ENCODE assay signal across 30 mouse cellular contexts in genomic region chr4:132863012-132863411, GRCm38 (mm10). TPM values are rescaled to one million over a fixed set of nuclear protein-coding genes. Genes with fewer than 3 reads are reported as not detected.
A peak's percentile ranks its signal among the peaks of the same experiment; 100 is the strongest.
DNase-seq lines count a peak whose midpoint lies in the region; ATAC-seq and TF ChIP-seq lines count a peak whose summit lies in the region.
"Had no signal": no experiment of that assay in that cellular context is flagged by ENCODE, and none has a peak within 500 bp of the region (broad histone marks: within the 10 kb centered on the region; RNA-seq: fewer than 3 reads in every experiment).

No protein-coding gene starts in this region.

- no peak overlapping the region for H3K9ac ChIP-seq in ES-E14 (ENCODE audit: insufficient read depth, low read depth, low read length, poor library complexity, severe bottlenecking)
- no peak overlapping the region for H3K9ac ChIP-seq in intestine, postnatal 0 days (ENCODE audit: low read depth, low read length)
- H3K9ac ChIP-seq: embryonic facial prominence, embryonic 12.5 days; forebrain, embryonic 15.5 days; heart, embryonic 12.5 days; limb, embryonic 15.5 days; liver, embryonic 15.5 days; stomach, embryonic 15.5 days had no signal

- H3K4me1 ChIP-seq in ES-E14 (ENCODE audit: control insufficient read depth in 2 of 2, insufficient read depth in 2 of 2, low read length in 2 of 2, poor library complexity in 1 of 2) = no peaks in the 10 kb centered on the region
- H3K4me1 ChIP-seq in intestine, postnatal 0 days (replicated peaks; ENCODE audit: control insufficient read depth, insufficient read depth, low read length) = no peaks in the 10 kb centered on the region
- H3K4me1 ChIP-seq: embryonic facial prominence, embryonic 12.5 days; forebrain, embryonic 15.5 days; heart, embryonic 12.5 days; limb, embryonic 10.5 days; limb, embryonic 15.5 days; liver, embryonic 15.5 days; stomach, embryonic 15.5 days had no signal

- H3K4me2 ChIP-seq in intestine, postnatal 0 days (replicated peaks; ENCODE audit: low read depth) = peak overlapping the region; percentile 30; the same call in 1 of the 2 replicates
- H3K4me2 ChIP-seq: embryonic facial prominence, embryonic 12.5 days; forebrain, embryonic 15.5 days; heart, embryonic 12.5 days; limb, embryonic 15.5 days; liver, embryonic 15.5 days; stomach, embryonic 15.5 days had no signal

- in situ Hi-C loops in ES-E14 (cut with MboI; ENCODE audit: low sequenced_read_pairs in 2 of 2, unreplicated experiment in 2 of 2) = no loop called here

- 42% methylated on average over 13 of the region's 13 CpGs for WGBS in intestine, postnatal 0 days

- H3K36me3 ChIP-seq in ES-E14 (ENCODE audit: control insufficient read depth, insufficient read depth, low read length, poor library complexity, severe bottlenecking) = peaks cover 11% of the 10 kb centered on the region
- peaks cover 71% of the 10 kb centered on the region for H3K36me3 ChIP-seq in intestine, postnatal 0 days (ENCODE audit: control insufficient read depth, insufficient read depth)

- peak; percentile 85 for ATAC-seq in intestine, postnatal 0 days
- ATAC-seq: forebrain, embryonic 15.5 days; hindbrain, embryonic 16.5 days had no signal

- H3K27me3 ChIP-seq in intestine, postnatal 0 days (replicated peaks; ENCODE audit: control insufficient read depth, insufficient read depth, low read length) = no peaks in the 10 kb centered on the region
- H3K27me3 ChIP-seq: embryonic facial prominence, embryonic 12.5 days; forebrain, embryonic 15.5 days; heart, embryonic 12.5 days; limb, embryonic 15.5 days; liver, embryonic 15.5 days; stomach, embryonic 15.5 days had no signal

- H3K9me3 ChIP-seq in ES-E14 (ENCODE audit: control insufficient read depth, insufficient read depth, low read depth, low read length) = no peaks in the 10 kb centered on the region
- H3K9me3 ChIP-seq in intestine, postnatal 0 days (ENCODE audit: control insufficient read depth) = no peaks in the 10 kb centered on the region
- H3K9me3 ChIP-seq: embryonic facial prominence, embryonic 12.5 days; forebrain, embryonic 15.5 days; heart, embryonic 12.5 days; limb, embryonic 10.5 days; limb, embryonic 15.5 days; liver, embryonic 15.5 days; stomach, embryonic 15.5 days had no signal

- no peak overlapping the region for H3K4me3 ChIP-seq in ES-E14 (ENCODE audit: insufficient read depth in 1 of 2, low read depth in 1 of 2, low read length in 2 of 2, poor library complexity in 1 of 2, severe bottlenecking in 1 of 2)
- H3K4me3 ChIP-seq in intestine, postnatal 0 days (ENCODE audit: low read depth, low read length) = no peak overlapping the region
- H3K4me3 ChIP-seq: embryonic facial prominence, embryonic 12.5 days; forebrain, embryonic 15.5 days; gastrocnemius, adult 2 months; heart, adult 2 months; heart, embryonic 12.5 days; limb, embryonic 10.5 days; limb, embryonic 15.5 days; liver, embryonic 15.5 days; stomach, embryonic 15.5 days had no signal

- no peak for TF ChIP-seq CTCF in intestine, postnatal 0 days (IDR thresholded peaks at IDR 0.05; ENCODE audit: low read depth)

- DNase-seq in ES-E14 (ENCODE audit: low read depth, low spot score) (no peak), R1 (ENCODE audit: low read depth, low spot score) (peak; percentile 45)
- peak; percentile 42 for DNase-seq in lung, postnatal 36 days
- no peak for DNase-seq in left cerebral cortex, adult 9 months (ENCODE audit: low spot score in 2 of 2)
- no peak for DNase-seq in spleen, postnatal 14 days (ENCODE audit: low spot score in 2 of 2)
- no peak for DNase-seq in heart, postnatal 4 days
- DNase-seq: adrenal gland, postnatal 14 days; B cell, adult 2 months; cerebellum, adult 11 months; cerebellum, adult 9-10 months; embryo, embryonic 11 days; gastrocnemius, adult 2 months; gastrocnemius, postnatal 36 days; heart, adult 2 months; kidney, adult 11 months; kidney, postnatal 14 days; midbrain, embryonic 14.5 days; retina, postnatal 1 day; right cerebral cortex, postnatal 14 days; thymus, adult 18-20 months; thymus, postnatal 36 days had no signal

- H3K27ac ChIP-seq in ES-E14 (ENCODE audit: insufficient read depth, low read depth, low read length, poor library complexity, severe bottlenecking) = no peak overlapping the region
- H3K27ac ChIP-seq in intestine, postnatal 0 days (ENCODE audit: low read depth, low read length) = peak overlapping the region; percentile 60
- H3K27ac ChIP-seq: embryonic facial prominence, embryonic 12.5 days; forebrain, embryonic 15.5 days; gastrocnemius, adult 2 months; heart, adult 2 months; limb, embryonic 10.5 days; limb, embryonic 15.5 days; liver, embryonic 15.5 days; stomach, embryonic 15.5 days had no signal

TF ChIP-seq in ES-E14, 5 proteins besides CTCF, POLR2A, EP300 and RAD21:
- TF ChIP-seq ZC3H11A (IDR thresholded peaks at IDR 0.05; ENCODE audit: borderline replicate concordance, low read depth, low read length) = no peak
- peak; percentile 44; the same call in 1 of the 2 replicates for TF ChIP-seq CHD2 (IDR thresholded peaks at IDR 0.05; ENCODE audit: low read depth, low read length)
- no peak for TF ChIP-seq HCFC1 (IDR thresholded peaks at IDR 0.05; ENCODE audit: borderline replicate concordance, insufficient read depth, low read length)
TF ChIP-seq in ES-E14: peak in this region for 1.

RNA-seq across cellular contexts. Expression of gene Ppp1r8, which starts 20.0 kb away (rescaled TPM):
- 90.8 and 105 TPM in 2 replicates for total RNA-seq in ES-E14 (2012; rRNA removed)
- polyA plus RNA-seq in intestine, postnatal 0 days (2015; fragmentation: Nextera tagmentation; extraction: Ambion mirVana) = 16.8 and 18.5 TPM in 2 replicates
- 10 to 100 TPM; 31.0 to 34.2 TPM for total RNA-seq in heart, postnatal 4 days (2021)

RNA-seq across cellular contexts. Expression of gene Stx12, which starts 21.3 kb away (rescaled TPM):
- total RNA-seq in ES-E14 (2012; rRNA removed) = 22.7 and 27.6 TPM in 2 replicates
- polyA plus RNA-seq in intestine, postnatal 0 days (2015; fragmentation: Nextera tagmentation; extraction: Ambion mirVana) = 52.9 and 53.7 TPM in 2 replicates
- total RNA-seq in heart, postnatal 4 days (2021) = 10 to 100 TPM; 53.9 to 54.9 TPM

RNA-seq across cellular contexts. Expression of gene Fam76a, which starts 59.3 kb away (rescaled TPM):
- total RNA-seq in ES-E14 (2012; rRNA removed) = 12.5 and 14.9 TPM in 2 replicates
- 46.5 and 58.8 TPM in 2 replicates for polyA plus RNA-seq in intestine, postnatal 0 days (2015; fragmentation: Nextera tagmentation; extraction: Ambion mirVana)
- total RNA-seq in heart, postnatal 4 days (2021) = 10 to 100 TPM; 33.5 to 38.1 TPM

Comparison
In these comparisons a context has a peak if more than half of its experiments do, and no peak if none do; other contexts are left out.
1. DNase-seq: peak in R1 (single experiment) and lung, postnatal 36 days (single experiment); none in ES-E14 (single experiment), left cerebral cortex, adult 9 months (0 of 2), spleen, postnatal 14 days (0 of 2) and heart, postnatal 4 days (single experiment).